Mouse (Mus musculus): ENCODE measurements around the gene Olfr575. TPM values are rescaled to one million over a fixed set of nuclear protein-coding genes. Genes with fewer than 3 reads are reported as not detected.

Gene Olfr575
- polyA plus RNA-seq, 1 experiment from 2014 or later: not detected

GRCm38 (mm10) chr7:102942475-102942874, 16.1 kb downstream of the Olfr575 start, which contains the start of gene Olfr573-ps1:
Gene Olfr573-ps1, minus strand, starts transcription at chr7:102942575.
- H3K4me2 ChIP-seq (ENCODE audit: low read depth): no peak within 1 kb of the TSS
- no peak within 1 kb of the TSS for H3K4me3 ChIP-seq (ENCODE audit: low read depth, low read length)
- H3K36me3 ChIP-seq (ENCODE audit: control insufficient read depth, insufficient read depth, low read length): no peaks in the 10 kb centered on the region
- no peaks in the 10 kb centered on the region for H3K27me3 ChIP-seq (ENCODE audit: control insufficient read depth, insufficient read depth, low read length)
- H3K9ac ChIP-seq (ENCODE audit: low read length): no peak within 1 kb of the TSS
- H3K4me1 ChIP-seq (ENCODE audit: control insufficient read depth, insufficient read depth, low read length): no peaks in the 10 kb centered on the region
- no peak for DNase-seq (ENCODE audit: low spot score)
- H3K9me3 ChIP-seq (ENCODE audit: control insufficient read depth, low read length): no peaks in the 10 kb centered on the region
- no peak for ATAC-seq (ENCODE audit: insufficient read depth, low FRiP score, low TSS enrichment)
- 88% methylated on average over 2 of the region's 2 CpGs for WGBS
- H3K27ac ChIP-seq (ENCODE audit: low read depth, low read length): no peak within 1 kb of the TSS

- no peaks in the 10 kb centered on the region for H3K27me3 ChIP-seq (ENCODE audit: control insufficient read depth, insufficient read depth, low read length)
- ATAC-seq (ENCODE audit: insufficient read depth, low FRiP score, low TSS enrichment) (no peak), DNase-seq (ENCODE audit: low spot score) (no peak)
- no peaks in the 10 kb centered on the region for H3K36me3 ChIP-seq (ENCODE audit: control insufficient read depth, insufficient read depth, low read length)
- H3K4me1 ChIP-seq (ENCODE audit: control insufficient read depth, insufficient read depth, low read length): no peaks in the 10 kb centered on the region
- H3K27ac ChIP-seq (ENCODE audit: low read depth, low read length): no peak overlapping the region
- H3K9ac ChIP-seq (ENCODE audit: low read length): no peak overlapping the region
- H3K4me2 ChIP-seq (ENCODE audit: low read depth): no peak overlapping the region
- WGBS: 77% methylated on average over 3 of the region's 3 CpGs
- no peaks in the 10 kb centered on the region for H3K9me3 ChIP-seq (ENCODE audit: control insufficient read depth, low read length)
- H3K4me3 ChIP-seq (ENCODE audit: low read depth, low read length): no peak overlapping the region
Measured at GRCm38 (mm10) chr7:102927105-102927504, 31.5 kb downstream of the Olfr575 start.

- no peak within 1 kb of the TSS for H3K4me3 ChIP-seq (ENCODE audit: low read depth, low read length)
- ATAC-seq (ENCODE audit: insufficient read depth, low FRiP score, low TSS enrichment) (no peak), DNase-seq (ENCODE audit: low spot score) (no peak)
- no peaks in the 10 kb centered on the region for H3K9me3 ChIP-seq (ENCODE audit: control insufficient read depth, low read length)
- H3K27ac ChIP-seq (ENCODE audit: low read depth, low read length): no peak within 1 kb of the TSS
- H3K27me3 ChIP-seq (ENCODE audit: control insufficient read depth, insufficient read depth, low read length): no peaks in the 10 kb centered on the region
- no peak within 1 kb of the TSS for H3K4me2 ChIP-seq (ENCODE audit: low read depth)
- 50% methylated on average over 1 of the region's 1 CpGs for WGBS
- no peaks in the 10 kb centered on the region for H3K36me3 ChIP-seq (ENCODE audit: control insufficient read depth, insufficient read depth, low read length)
- no peak within 1 kb of the TSS for H3K9ac ChIP-seq (ENCODE audit: low read length)
- no peaks in the 10 kb centered on the region for H3K4me1 ChIP-seq (ENCODE audit: control insufficient read depth, insufficient read depth, low read length)
Measured at GRCm38 (mm10) chr7:102924109-102924508, 34.5 kb downstream of the Olfr575 start, which contains the start of gene Olfr572. Gene Olfr572, plus strand, starts transcription at chr7:102924409.

GRCm38 (mm10) chr7:102919632-102920031, 38.9 kb downstream of the Olfr575 start:
- no peak overlapping the region for H3K9ac ChIP-seq (ENCODE audit: low read length)
- 22% methylated on average over 1 of the region's 1 CpGs for WGBS
- no peaks in the 10 kb centered on the region for H3K4me1 ChIP-seq (ENCODE audit: control insufficient read depth, insufficient read depth, low read length)
- ATAC-seq (ENCODE audit: insufficient read depth, low FRiP score, low TSS enrichment) (peak; percentile 54; the same call in 1 of the 2 replicates), DNase-seq (ENCODE audit: low spot score) (no peak)
- no peaks in the 10 kb centered on the region for H3K27me3 ChIP-seq (ENCODE audit: control insufficient read depth, insufficient read depth, low read length)
- no peaks in the 10 kb centered on the region for H3K9me3 ChIP-seq (ENCODE audit: control insufficient read depth, low read length)
- no peak overlapping the region for H3K27ac ChIP-seq (ENCODE audit: low read depth, low read length)
- no peaks in the 10 kb centered on the region for H3K36me3 ChIP-seq (ENCODE audit: control insufficient read depth, insufficient read depth, low read length)
- no peak overlapping the region for H3K4me2 ChIP-seq (ENCODE audit: low read depth)
- no peak overlapping the region for H3K4me3 ChIP-seq (ENCODE audit: low read depth, low read length)

- no peak within 1 kb of the TSS for H3K9ac ChIP-seq (ENCODE audit: low read length)
- no peak within 1 kb of the TSS for H3K27ac ChIP-seq (ENCODE audit: low read depth, low read length)
- DNase-seq (ENCODE audit: low spot score) (no peak), ATAC-seq (ENCODE audit: insufficient read depth, low FRiP score, low TSS enrichment) (no peak)
- no peaks in the 10 kb centered on the region for H3K4me1 ChIP-seq (ENCODE audit: control insufficient read depth, insufficient read depth, low read length)
- no peaks in the 10 kb centered on the region for H3K36me3 ChIP-seq (ENCODE audit: control insufficient read depth, insufficient read depth, low read length)
- no peak within 1 kb of the TSS for H3K4me3 ChIP-seq (ENCODE audit: low read depth, low read length)
- WGBS: 48% methylated on average over 4 of the region's 4 CpGs
- no peak within 1 kb of the TSS for H3K4me2 ChIP-seq (ENCODE audit: low read depth)
- no peaks in the 10 kb centered on the region for H3K9me3 ChIP-seq (ENCODE audit: control insufficient read depth, low read length)
- no peaks in the 10 kb centered on the region for H3K27me3 ChIP-seq (ENCODE audit: control insufficient read depth, insufficient read depth, low read length)
Measured at GRCm38 (mm10) chr7:102917032-102917875, 41.3 kb downstream of the Olfr575 start, which contains the start of gene Olfr571. Gene Olfr571, minus strand, starts transcription at chr7:102917536.

GRCm38 (mm10) chr7:102916405-102916804, 42.2 kb downstream of the Olfr575 start:
- H3K27ac ChIP-seq (ENCODE audit: low read depth, low read length): no peak overlapping the region
- DNase-seq (ENCODE audit: low spot score) (no peak), ATAC-seq (ENCODE audit: insufficient read depth, low FRiP score, low TSS enrichment) (no peak)
- no peaks in the 10 kb centered on the region for H3K36me3 ChIP-seq (ENCODE audit: control insufficient read depth, insufficient read depth, low read length)
- no peak overlapping the region for H3K9ac ChIP-seq (ENCODE audit: low read length)
- H3K27me3 ChIP-seq (ENCODE audit: control insufficient read depth, insufficient read depth, low read length): no peaks in the 10 kb centered on the region
- H3K9me3 ChIP-seq (ENCODE audit: control insufficient read depth, low read length): no peaks in the 10 kb centered on the region
- H3K4me3 ChIP-seq (ENCODE audit: low read depth, low read length): no peak overlapping the region
- H3K4me1 ChIP-seq (ENCODE audit: control insufficient read depth, insufficient read depth, low read length): no peaks in the 10 kb centered on the region
- 87% methylated on average over 5 of the region's 5 CpGs for WGBS
- no peak overlapping the region for H3K4me2 ChIP-seq (ENCODE audit: low read depth)

- WGBS: 61% methylated on average over 1 of the region's 1 CpGs
- H3K9ac ChIP-seq (ENCODE audit: low read length): no peak overlapping the region
- no peak overlapping the region for H3K4me2 ChIP-seq (ENCODE audit: low read depth)
- no peaks in the 10 kb centered on the region for H3K9me3 ChIP-seq (ENCODE audit: control insufficient read depth, low read length)
- H3K36me3 ChIP-seq (ENCODE audit: control insufficient read depth, insufficient read depth, low read length): no peaks in the 10 kb centered on the region
- H3K27ac ChIP-seq (ENCODE audit: low read depth, low read length): no peak overlapping the region
- ATAC-seq (ENCODE audit: insufficient read depth, low FRiP score, low TSS enrichment) (no peak), DNase-seq (ENCODE audit: low spot score) (no peak)
- H3K27me3 ChIP-seq (ENCODE audit: control insufficient read depth, insufficient read depth, low read length): no peaks in the 10 kb centered on the region
- H3K4me3 ChIP-seq (ENCODE audit: low read depth, low read length): no peak overlapping the region
- no peaks in the 10 kb centered on the region for H3K4me1 ChIP-seq (ENCODE audit: control insufficient read depth, insufficient read depth, low read length)
Measured at GRCm38 (mm10) chr7:102915261-102915660, 43.3 kb downstream of the Olfr575 start.

All from neural tube, embryonic 11.5 days (tissue).